Mouse (Mus musculus) cerebellum, postnatal 36 days (tissue): ENCODE measurements at regions not wholly inside any gene's neighbourhood (a gene's known extent, or its start where the extent isn't known, plus 50 kb on each side); places are given as distances from the start of the nearest gene placed in this dataset.

ENCODE experiments used
- DNase-seq, 2 experiments: peaks; one replicate each; pipeline ENCODE4 v3.0.0; 2021 to 2022; ENCODE audit warnings: mixed read lengths in 2 of 2

DNA sequence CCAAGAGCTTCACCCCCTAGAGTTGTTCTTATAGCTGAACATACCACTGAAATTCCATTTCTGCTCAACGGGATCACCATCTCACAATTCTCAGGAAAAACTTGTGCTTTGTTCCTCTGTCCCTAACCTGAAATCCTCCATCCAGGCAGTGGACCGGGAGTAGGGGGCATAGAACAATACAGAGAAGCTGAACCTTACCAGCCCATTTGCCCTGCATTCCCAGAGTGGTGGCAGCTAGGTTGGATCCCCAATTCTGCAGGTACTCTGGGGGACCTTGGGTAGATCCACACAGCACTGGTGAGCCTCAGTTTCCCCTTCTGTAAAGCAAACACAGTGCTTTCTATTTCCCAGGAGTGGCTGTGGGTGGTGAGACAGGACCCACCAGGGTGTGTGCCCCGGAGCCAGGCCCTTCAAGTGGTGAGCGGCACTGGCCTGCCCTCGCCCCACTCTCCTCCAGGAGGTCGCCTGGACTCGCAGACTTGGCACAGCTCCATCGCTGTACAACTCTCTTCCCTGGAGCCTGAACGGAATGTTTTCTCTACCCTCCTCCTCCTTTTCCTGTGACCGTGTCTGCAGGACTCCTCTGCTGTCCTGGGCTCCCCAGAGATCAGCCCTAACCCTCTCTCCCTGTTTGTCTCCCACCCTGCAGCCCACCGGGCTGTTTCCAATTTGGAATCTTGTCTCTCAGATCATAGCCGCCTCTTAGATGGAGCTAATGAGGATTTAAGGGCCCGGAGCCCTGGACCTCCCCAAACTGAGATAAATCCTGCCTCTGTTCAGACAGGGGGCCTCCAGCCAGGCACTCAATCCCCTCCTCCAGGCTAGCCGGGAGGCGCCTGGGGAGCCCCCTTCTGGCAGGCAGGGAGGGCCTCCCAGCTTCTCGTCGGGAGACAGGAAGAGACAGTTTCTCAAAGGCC is 52.3 kb upstream of the Cux1 start:
- DNase-seq = no peak

DNA sequence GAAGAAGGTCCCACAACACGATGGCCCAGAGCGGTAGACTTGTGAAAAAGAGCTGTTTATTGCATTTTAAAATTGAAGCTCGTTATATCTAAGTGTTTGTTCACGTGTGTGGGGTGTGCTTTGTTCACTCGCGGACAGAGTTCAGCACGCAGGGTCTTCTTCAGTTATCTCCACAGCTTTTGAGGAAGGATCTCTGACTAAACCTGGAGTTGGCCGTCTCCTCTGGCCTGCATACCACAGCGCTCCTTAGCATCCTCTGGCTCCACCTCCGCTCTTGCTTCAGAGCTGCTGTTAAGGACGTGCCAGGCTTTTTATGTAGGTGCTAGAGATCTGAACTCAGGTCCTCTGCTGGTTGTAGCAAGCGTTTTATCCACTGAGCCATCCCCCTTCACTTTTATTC is 52.9 kb upstream of the Cux1 start:
- DNase-seq = no peak

DNA sequence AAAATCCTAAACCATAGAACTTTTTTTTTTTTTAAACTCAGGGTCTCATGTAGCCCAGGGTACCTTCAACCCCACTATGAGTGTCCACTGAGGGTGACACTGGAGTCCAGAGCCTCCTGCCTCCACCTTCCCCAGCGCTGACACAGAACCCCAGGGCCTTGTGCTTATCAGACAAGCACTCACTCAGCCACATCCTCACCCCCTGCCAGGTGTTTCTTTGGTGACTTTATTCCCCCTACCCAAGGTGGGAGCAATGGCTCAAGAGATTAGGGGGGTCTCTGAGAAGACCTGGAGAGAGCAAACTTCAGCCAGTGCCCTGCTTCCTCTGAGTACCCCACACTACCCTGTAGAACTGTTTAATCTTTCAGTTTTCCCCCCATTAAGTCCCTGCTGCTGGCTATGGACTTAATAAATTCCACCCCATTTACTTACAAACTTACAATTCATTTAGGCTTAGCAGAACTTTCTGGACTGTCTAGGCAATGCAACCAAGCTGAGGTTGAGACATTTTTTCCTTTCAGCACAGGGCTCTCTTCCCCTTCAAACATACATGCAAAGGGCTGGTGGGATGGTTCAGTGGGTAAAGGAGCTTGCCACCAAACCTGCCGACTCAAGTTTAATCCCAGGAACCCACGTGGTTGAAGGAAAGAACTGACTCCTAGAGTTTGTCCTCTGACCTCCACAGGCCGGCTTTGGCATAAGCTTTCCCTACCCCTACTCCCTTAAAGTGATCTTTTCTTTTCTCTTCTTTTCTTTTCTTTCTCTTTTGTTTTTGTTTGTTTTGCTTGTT is 54.2 kb upstream of the Cux1 start:
- DNase-seq = no peak

DNA sequence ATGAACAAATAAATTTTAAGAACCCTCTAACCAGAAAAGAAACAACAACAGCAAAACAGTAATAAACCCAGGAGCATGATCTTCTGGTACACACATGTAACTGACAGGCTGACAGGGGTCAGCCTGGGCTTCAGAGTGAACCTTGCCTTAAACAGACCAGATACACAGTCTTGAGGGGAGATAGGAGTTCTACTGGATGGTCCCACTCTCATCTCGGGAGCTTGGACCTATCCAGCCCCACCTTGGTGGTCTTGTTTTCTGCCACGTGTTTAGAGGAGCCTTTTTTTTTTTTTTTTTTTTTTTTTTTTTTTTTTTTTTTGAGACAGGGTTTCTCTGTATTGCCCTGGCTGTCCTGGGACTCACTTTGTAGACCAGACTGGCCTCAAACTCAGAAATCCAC is 54.9 kb upstream of the Cux1 start:
- no peak for DNase-seq

DNA sequence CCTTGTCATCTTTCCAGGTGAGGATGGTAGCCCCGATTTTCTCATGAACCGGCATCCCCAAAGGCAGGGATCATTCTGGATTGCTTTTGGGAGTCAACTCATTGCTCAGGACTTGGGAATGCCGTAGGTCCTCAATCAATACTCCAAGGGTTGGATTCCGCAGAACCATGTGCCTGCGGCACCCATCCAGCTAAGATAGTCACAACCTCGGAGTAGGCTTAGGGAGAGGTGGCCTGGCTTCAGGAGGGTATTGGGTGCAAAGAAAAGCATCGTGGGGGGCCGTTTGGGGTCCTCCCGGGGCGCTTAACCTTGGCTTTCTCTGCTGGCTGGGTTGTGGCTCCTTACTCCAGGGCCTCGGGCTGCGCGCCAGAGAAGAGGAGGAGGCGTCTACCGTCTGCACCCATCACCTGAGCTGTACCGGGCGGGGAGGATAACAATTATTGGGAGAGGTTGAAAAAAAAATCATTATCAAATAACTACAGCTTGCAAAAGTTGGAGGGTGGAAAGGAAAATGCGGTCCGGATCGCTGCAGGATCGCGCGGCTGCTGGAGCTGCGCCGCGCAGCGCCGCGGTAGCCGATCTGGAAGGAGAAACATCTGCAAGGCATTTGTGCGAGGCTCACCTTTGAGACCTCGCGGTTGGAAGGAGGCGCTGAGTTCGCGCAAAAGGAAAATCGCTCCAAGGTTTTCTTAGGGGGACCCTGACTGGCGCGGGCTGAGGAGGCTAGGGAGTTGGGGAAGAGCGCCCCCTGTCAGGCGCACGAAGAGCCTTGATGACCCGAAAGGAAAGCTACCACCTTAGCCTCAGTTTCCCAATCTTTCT is 55.6 kb upstream of the Cux1 start:
- peak; percentile 61 to 67 for DNase-seq

DNA sequence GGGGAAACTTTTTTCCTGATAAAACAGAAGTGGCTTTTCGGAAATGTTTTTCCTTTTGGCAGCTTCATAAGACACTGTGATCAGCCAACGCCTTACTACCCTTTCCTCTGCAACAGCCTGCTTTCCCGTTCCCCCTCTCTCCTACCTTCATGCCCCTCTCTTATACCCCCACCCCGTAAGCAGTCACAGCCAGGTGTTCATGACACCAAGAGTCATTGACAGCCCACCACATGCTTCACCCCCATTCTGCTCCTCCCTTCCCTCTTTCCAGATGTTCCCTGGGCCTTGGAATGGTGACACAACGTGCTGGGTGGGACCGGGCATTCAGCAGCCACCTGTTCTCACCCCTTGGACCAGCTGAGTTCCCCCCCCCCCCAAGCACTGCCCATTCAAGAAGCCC is 56.5 kb upstream of the Cux1 start:
- DNase-seq = no peak

DNA sequence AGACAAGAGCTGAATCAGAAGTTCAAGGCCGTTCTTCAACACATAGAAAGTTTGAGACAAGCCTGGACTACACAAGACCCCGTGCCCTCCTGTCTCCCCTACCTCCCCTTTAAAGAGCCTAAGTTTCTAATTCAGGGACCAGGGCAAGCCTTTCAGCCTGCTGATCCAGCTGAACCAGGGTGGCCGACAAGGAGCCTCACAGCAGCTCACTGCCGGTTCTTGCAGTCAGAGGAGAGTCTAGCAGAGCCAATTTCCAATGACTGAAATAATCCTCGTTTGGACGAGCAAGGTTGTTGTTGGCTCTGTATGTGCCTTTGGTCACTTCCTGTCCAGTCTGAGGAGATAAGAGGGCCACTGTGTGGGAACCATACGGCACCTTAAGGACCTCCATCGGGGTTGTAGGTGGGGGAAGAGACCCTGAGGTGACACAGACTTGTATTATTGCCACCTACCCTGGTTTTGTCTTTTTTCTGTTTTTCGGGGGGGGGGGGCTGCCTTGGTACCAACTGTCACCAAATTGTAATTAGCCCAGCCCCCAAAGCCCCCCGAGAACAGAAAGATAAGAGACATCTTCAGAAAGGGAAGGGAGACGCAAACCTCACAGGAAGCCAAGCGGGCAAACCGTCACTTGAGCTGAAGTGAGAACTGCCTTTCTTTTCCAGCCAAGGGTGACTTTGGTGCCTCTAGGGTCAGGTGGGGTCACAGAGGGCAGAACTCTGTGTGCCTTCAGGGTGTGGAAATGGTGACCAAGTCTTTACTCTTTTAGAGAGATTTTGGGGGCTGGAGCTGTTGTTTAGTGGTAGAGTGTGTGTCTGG is 58.1 kb upstream of the Cux1 start:
- DNase-seq = no peak

DNA sequence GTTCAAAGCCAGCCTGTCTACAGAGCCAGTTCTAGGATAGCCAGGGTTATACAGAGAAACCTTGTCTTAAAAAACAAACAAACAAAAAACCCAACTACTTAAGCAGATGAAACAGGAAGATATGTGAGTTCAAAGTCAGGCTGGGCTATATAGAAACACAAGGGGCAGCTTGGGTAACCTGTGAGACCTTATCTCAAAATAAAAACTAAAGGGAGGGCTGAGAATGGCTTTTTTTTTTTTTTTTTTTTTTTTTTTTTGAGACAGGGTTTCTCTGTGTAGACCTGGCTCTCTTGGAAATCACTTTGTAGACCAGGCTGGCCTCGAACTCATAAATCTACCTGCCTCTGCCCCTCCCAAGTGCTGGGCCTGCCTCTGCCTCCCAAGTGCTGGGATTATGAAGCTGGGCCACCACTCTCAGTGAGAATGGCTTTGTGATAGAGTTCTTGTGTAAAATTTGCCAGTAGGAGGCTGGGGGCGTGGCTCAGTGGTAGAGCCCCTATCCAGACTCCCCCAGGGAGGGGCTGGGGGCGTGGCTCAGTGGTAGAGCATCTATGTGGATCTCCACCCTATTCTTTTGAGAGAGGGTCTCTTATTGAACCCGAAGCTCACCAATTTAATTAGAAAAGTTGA is 59.0 kb upstream of the Cux1 start:
- DNase-seq = no peak

DNA sequence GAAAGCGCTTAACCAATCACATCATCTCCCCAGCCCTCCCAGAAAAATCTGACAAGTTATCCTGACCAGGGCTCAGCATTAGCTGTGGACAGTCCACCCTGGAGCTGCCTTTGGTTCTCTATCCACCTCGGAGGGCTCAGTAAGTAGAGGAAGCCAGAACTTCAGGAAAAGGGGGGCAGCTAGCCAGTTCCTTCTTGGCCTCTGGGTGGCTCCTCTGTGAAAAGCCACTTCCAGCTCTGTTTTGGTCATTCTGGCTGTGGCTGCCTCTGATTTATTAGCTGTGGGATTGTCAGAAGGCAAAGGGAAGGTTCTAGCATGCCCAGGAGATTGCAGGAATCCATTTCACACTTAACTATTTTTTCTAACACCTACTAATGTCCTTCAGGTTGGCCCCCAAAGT is 59.6 kb upstream of the Cux1 start:
- no peak for DNase-seq

DNA sequence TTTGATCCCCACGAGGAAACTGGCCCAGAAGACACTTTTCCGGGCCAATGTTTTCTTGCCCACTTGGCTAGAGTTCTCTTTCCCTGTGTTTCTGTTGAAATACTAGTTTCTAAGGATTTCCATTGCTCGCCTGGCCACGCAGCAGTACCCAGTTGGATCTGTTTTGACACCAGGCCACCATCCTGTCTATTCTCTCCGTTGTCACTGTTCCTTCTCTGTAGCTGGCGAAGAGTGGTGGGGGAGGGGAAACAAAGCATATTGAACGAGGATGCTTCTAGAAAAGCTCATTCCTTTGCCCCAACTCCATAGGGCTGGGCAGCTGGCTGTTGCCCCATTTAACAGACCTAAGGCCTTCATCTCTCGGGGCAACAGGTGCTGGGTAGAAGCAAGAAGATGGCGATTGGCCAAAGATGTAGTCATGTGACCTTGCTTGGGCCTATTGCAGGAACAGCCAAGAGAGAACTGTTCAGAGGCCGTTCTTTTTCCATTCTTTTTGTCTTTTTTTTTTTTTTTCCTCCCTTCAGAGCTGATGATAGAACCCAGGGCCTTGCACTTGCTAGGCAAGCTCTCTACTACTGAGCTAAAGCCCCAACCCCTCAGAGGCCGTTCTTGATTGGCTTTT is 60.5 kb upstream of the Cux1 start:
- DNase-seq = peak in 1 of 2 experiments; percentile 11

DNA sequence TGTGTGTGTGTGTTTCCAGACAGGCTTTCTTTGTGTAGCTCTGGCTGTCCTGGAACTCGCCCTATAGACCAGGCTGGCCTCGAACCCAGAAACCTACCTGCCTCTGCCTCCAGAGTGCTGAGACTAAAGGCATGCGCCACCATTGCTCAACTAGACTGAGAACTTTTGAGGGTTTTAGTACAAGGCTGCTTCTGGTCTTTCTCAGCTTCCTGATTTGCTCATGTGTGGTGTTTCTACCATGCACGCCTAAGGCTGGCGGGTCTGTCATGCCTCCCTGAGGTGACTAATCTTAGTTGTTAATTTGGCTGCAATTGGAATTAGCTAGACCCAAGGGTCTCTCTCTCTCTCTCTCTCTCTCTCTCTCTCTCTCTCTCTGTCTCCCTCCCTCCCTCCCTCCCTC is 61.2 kb upstream of the Cux1 start:
- DNase-seq = no peak

DNA sequence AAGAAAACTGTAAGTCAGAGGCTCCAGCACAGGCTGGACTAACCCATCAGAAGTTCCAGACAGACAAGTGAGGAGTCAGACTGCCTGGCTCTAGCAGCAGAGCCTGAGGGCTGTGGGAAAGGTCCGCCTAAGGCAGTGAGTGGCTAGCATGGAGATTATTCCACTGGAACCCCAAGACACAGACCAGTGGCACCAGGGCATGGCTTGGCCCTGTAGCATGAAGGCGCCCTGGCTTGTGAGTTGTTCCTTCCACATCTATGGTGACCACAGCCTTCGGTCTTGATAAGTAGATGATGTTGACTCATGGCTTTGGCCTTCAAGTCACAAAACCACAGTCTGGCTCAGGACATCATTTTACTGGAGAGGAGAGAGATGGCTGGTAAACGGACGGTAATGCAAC is 60.7 kb upstream of the Myl10 start:
- DNase-seq = no peak

DNA sequence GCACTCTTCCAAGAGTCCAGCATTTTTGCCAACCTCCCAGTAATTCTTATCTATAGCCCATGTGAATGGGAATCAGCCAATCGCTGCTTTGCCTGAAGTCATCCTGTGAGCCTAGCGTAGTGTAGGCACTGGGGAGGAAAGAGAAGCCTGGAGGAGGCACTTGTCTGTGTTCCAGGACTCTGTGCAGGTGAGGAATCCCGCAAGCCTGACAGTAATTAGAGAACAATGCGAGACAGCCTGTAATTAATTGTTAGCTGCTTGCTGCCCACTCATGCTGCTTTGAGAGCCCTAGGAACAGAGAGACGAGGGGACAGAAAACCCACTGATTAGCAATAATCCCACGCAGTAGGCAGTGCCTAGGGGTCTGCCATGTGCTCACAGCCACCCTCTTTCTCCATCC is 59.0 kb upstream of the Myl10 start:
- no peak for DNase-seq

DNA sequence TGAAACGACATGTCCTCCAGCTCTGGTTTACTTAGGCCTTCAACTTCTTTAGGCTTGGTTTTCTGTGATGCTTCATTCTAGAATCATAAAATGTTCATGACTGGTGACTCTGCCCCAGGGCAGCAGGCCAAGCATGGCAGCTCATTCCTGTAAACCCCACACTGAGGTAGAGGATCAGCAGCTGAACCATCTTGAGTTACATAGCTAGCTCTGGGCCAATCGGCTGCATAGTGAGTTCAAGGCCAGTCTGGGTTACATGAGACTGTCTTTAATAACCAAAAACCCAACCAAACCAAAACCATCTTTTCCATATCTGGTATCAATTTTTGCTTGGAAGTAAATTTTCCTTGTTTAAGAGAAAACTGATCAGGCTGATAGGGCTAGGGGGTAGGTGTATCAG is 57.8 kb upstream of the Myl10 start:
- DNase-seq = no peak

DNA sequence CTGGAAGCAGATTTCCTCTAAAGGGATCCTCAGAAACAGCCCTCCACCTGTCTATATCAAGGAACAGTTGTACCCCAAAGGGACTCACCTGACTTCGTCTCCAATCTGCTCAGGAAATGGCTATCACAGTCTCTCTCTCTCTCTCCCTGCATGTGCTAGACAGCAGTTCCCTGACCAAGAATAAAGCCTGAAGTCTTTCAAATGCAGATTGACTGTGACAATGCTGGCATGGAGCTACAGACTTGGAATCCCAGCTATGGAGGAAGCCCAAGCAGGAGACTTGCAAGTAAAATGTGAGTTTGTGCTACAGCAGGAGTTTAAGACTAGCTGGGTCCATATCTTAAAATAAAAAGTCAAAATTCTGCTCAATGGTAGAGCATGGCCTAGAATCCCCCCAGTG is 56.5 kb upstream of the Myl10 start:
- no peak for DNase-seq

DNA sequence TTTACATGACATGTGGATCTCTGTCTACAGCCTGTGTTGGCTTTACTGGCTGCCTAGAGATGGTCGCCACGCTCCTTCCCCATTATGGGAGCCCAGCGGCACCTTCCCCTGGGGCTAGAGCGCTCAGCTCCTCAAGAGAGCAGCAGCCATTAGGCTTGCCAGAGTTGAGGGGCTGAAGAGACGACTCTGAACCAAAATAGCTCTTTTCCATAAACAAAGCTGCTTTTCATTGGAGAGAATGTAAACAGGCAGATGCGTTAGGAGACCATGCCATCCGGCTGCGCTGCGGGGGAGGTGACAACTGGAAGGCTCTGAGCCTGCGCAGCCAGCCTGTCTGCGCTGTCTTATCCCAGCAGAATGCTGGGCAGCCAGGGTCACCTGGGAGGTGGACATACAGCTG is 55.1 kb upstream of the Myl10 start:
- no peak for DNase-seq

DNA sequence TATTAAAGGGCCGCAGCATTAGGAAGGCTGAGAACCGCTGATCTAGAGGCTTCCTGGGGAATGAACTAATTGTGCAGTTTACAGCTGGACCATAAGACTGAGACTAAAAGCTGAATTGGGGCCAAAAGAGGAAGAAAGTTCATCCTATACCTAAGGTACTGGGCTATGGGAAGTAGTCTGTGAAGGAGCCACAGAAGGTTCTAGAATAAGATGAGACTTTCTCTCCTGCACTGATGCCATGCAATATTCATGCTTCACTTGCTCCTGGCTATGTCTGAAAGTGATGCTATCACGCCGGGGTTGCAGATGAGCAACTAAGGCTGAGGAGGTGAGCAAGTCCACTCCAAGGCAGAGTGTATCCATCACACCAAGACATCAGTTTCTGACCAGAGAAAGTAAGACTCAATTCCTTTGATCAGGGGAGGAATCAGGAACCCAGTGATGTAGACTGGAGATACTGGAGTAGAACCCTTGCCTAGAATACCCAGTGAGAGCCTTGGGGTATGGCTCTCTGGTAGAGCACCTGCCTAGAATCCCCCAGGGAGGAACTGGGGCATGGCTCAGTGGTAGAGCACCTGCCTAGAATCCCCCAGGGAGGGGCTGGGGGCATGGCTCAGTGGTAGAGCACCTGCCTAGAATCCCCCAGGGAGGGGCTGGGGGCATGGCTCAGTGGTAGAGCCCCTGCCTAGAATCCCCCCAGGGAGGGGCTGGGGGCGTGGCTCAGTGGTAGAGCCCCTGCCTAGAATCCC is 51.9 kb upstream of the Myl10 start:
- no peak for DNase-seq

DNA sequence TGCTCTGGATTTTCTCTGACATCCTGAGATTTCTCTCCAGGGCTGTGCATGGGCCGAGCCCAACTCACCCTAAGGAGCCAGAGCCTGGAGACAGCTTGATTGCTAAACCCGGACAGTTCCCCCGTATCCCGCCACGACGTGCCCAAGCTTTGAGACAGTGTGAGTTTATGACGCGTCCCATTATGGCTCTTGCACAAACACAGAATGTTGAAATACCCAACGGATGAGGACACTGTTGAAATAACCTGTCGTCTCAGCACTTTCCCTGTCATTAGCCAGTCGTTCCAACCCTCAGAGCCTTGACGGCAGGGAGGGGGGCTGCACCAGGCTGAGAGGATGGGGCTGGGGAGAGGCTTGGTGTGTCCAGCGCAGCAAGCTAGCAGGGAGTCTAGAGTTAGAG is 50.7 kb upstream of the Myl10 start:
- DNase-seq = no peak
